Mouse (Mus musculus) embryo, embryonic 10.5 days (tissue): ENCODE measurements at regions not wholly inside any gene's neighbourhood (a gene's known extent, or its start where the extent isn't known, plus 50 kb on each side); places are given as distances from the start of the nearest gene placed in this dataset.
"Not testable (repeated sequence)": the region's sequence is repeated elsewhere in the genome, so short reads cannot be mapped to it uniquely, and the experiment has no call there.

Experiments used
- DNase-seq: peaks from one replicate; pipeline ENCODE4 v3.0.0-alpha.2; 2015; ENCODE audit warnings: low spot score

- DNase-seq = no peak
These were observed 317.3 kb upstream of the Irx1 start for GRCm38 (mm10) chr13:72280871-72281270.

GRCm38 (mm10) chr13:72282764-72283163, 319.2 kb upstream of the Irx1 start:
- DNase-seq = no peak

GRCm38 (mm10) chr13:72283701-72284100, 320.2 kb upstream of the Irx1 start:
- no peak for DNase-seq

- DNase-seq = no peak
These were observed 322.8 kb upstream of the Irx1 start for GRCm38 (mm10) chr13:72286301-72286700.

- no peak for DNase-seq
These were observed 325.0 kb upstream of the Irx1 start for GRCm38 (mm10) chr13:72288381-72289092.

GRCm38 (mm10) chr13:72289093-72289501, 325.6 kb upstream of the Irx1 start:
- DNase-seq = peak; percentile 60

- peak; percentile 83 for DNase-seq
These were observed 328.8 kb upstream of the Irx1 start for GRCm38 (mm10) chr13:72292361-72292760.

GRCm38 (mm10) chr13:72293059-72293694, 329.7 kb upstream of the Irx1 start:
- DNase-seq = peak; percentile 49

- peak; percentile 65 for DNase-seq
These were observed 330.3 kb upstream of the Irx2 start for GRCm38 (mm10) chr13:72298264-72298870.

GRCm38 (mm10) chr13:72299660-72300059, 329.0 kb upstream of the Irx2 start:
- DNase-seq = peak; percentile 76

- no peak for DNase-seq
These were observed 327.5 kb upstream of the Irx2 start for GRCm38 (mm10) chr13:72301114-72301513.

GRCm38 (mm10) chr13:72301841-72302240, 326.8 kb upstream of the Irx2 start:
- DNase-seq = no peak

GRCm38 (mm10) chr13:72302436-72303125, 326.0 kb upstream of the Irx2 start:
- no peak for DNase-seq

GRCm38 (mm10) chr13:72303126-72303760, 325.4 kb upstream of the Irx2 start:
- no peak for DNase-seq

- no peak for DNase-seq
These were observed 304.5 kb upstream of the Irx2 start for GRCm38 (mm10) chr13:72324041-72324690.

GRCm38 (mm10) chr13:72326201-72326600, 302.4 kb upstream of the Irx2 start:
- not testable (repeated sequence) for DNase-seq

GRCm38 (mm10) chr13:72345647-72346133, 282.9 kb upstream of the Irx2 start:
- DNase-seq = no peak

- no peak for DNase-seq
These were observed 282.2 kb upstream of the Irx2 start for GRCm38 (mm10) chr13:72346207-72346943.

- DNase-seq = no peak
These were observed 281.6 kb upstream of the Irx2 start for GRCm38 (mm10) chr13:72346944-72347586.

- peak; percentile 45 for DNase-seq
These were observed 275.9 kb upstream of the Irx2 start for GRCm38 (mm10) chr13:72352641-72353181.
